ENCODE assay signal across 28 mouse cellular contexts in the genomic region with DNA sequence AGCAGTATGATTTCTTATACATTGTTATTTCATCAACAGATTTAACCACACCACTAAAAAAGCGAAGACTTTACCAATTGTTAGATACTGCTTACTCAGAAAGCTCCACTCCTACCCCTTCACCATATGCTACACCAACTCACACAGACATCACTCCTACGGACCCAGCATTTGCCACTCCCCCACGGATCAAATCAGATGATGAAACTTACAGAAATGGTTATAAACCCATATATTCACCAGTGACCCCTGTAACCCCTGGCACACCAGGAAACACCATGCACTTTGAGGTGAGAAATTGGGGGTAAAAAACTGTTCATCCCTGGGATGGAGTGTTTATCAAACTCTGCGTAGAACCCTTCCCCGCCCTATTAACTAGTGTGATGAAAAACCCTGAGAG.
"Had no signal": no experiment of that assay in that cellular context is flagged by ENCODE, and none has a peak within 500 bp of the region (broad histone marks: within the 10 kb centered on the region; RNA-seq: fewer than 3 reads in every experiment).

No protein-coding gene starts in this region.

- H3K4me1 ChIP-seq: embryonic facial prominence, embryonic 13.5 days; forebrain, embryonic 10.5 days; forebrain, embryonic 12.5 days; forebrain, embryonic 13.5 days; forebrain, embryonic 15.5 days had no signal

- H3K9me3 ChIP-seq: embryonic facial prominence, embryonic 10.5 days; embryonic facial prominence, embryonic 12.5 days; embryonic facial prominence, embryonic 13.5 days; embryonic facial prominence, embryonic 15.5 days; forebrain, embryonic 10.5 days; forebrain, embryonic 12.5 days; forebrain, embryonic 13.5 days; forebrain, embryonic 15.5 days had no signal

- H3K9ac ChIP-seq: embryonic facial prominence, embryonic 12.5 days; embryonic facial prominence, embryonic 13.5 days; embryonic facial prominence, embryonic 15.5 days; forebrain, embryonic 12.5 days; forebrain, embryonic 13.5 days; forebrain, embryonic 15.5 days; forebrain, postnatal 0 days had no signal

- H3K4me3 ChIP-seq: embryonic facial prominence, embryonic 10.5 days; embryonic facial prominence, embryonic 12.5 days; embryonic facial prominence, embryonic 13.5 days; embryonic facial prominence, embryonic 15.5 days; erythroblast, embryonic 14.5 days; forebrain, embryonic 10.5 days; forebrain, embryonic 12.5 days; forebrain, embryonic 13.5 days; forebrain, embryonic 15.5 days; gastrocnemius, adult 2 months had no signal

- H3K27ac ChIP-seq: embryonic facial prominence, embryonic 10.5 days; embryonic facial prominence, embryonic 12.5 days; embryonic facial prominence, embryonic 13.5 days; embryonic facial prominence, embryonic 15.5 days; forebrain, embryonic 10.5 days; forebrain, embryonic 12.5 days; forebrain, embryonic 13.5 days; forebrain, embryonic 15.5 days; gastrocnemius, adult 2 months had no signal

- DNase-seq: cerebellum, adult 18-20 months; cerebellum, adult 2 months; cerebellum, adult 8-10 months; cerebellum, adult 9-10 months; cerebellum, adult 9-11 months; cerebellum, postnatal 10 days; cerebellum, postnatal 14 days; cerebellum, postnatal 25 days; cerebellum, postnatal 36 days; embryo, embryonic 11 days; forebrain, postnatal 0 days; gastrocnemius, adult 2 months; gastrocnemius, postnatal 10 days; gastrocnemius, postnatal 14 days; gastrocnemius, postnatal 25 days; gastrocnemius, postnatal 36 days; heart, adult 18-20 months had no signal

- H3K27me3 ChIP-seq: embryonic facial prominence, embryonic 12.5 days; embryonic facial prominence, embryonic 13.5 days; embryonic facial prominence, embryonic 15.5 days; forebrain, embryonic 12.5 days; forebrain, embryonic 13.5 days; forebrain, embryonic 15.5 days had no signal

- ATAC-seq: forebrain, embryonic 13.5 days; forebrain, embryonic 14.5 days; forebrain, embryonic 15.5 days; forebrain, embryonic 16.5 days; forebrain, postnatal 0 days had no signal

- H3K4me2 ChIP-seq: embryonic facial prominence, embryonic 12.5 days; embryonic facial prominence, embryonic 13.5 days; embryonic facial prominence, embryonic 15.5 days; forebrain, embryonic 12.5 days; forebrain, embryonic 13.5 days; forebrain, embryonic 15.5 days had no signal
